Mouse (Mus musculus) brain, embryonic 14.5 days (tissue): ENCODE data around the gene Rpl7a.

ENCODE experiments used
- CTCF ChIP-seq: fragments of 200-500 bp; IDR thresholded peaks from 2 replicates; pipeline ENCODE4 v1.5.1; 2012; ENCODE audit warnings: inconsistent platforms, mild to moderate bottlenecking, moderate library complexity, borderline replicate concordance; ENCODE audit not compliant: insufficient read depth, insufficient read length; ENCODE audit errors: extremely low read depth
- POLR2A ChIP-seq: fragments of 200-500 bp; IDR thresholded peaks from 2 replicates; pipeline ENCODE4 v1.6.1; 2012; ENCODE audit warnings: mild to moderate bottlenecking, inconsistent platforms, borderline replicate concordance; ENCODE audit not compliant: poor library complexity, insufficient read depth, insufficient read length, severe bottlenecking; ENCODE audit errors: extremely low read depth

- TF ChIP-seq POLR2A (no peak), CTCF (no peak)
These were observed 9.8 kb downstream of the Rpl7a start for GRCm38 (mm10) chr2:26920190-26920855.
